Mouse (Mus musculus) neural tube, embryonic 14.5 days (tissue): Measurements from ENCODE around the gene Angptl7. TPM values are rescaled to one million over a fixed set of nuclear protein-coding genes. Genes with fewer than 3 reads are reported as not detected.

ENCODE experiments used
- ATAC-seq: fragments of 200-750 bp; cut with Nextera tagmentation; 2 replicates; pipeline ENCODE4 v1.8.0; 2017; ENCODE audit warnings: low read depth, mild to moderate bottlenecking, moderate TSS enrichment, moderate library complexity
- H3K27ac ChIP-seq: fragments of 300-500 bp; sonication (generic); 2 replicates; pipeline ENCODE4 v1.5.1; 2014; ENCODE audit warnings: low read depth, mild to moderate bottlenecking, control low read depth, low read length, moderate library complexity, mixed read lengths
- H3K27me3 ChIP-seq: fragments of 300-500 bp; sonication (generic); 2 replicates; pipeline ENCODE4 v1.6.1; 2014; ENCODE audit warnings: low read length; ENCODE audit not compliant: control insufficient read depth, insufficient read depth
- H3K36me3 ChIP-seq: fragments of 300-500 bp; sonication (generic); 2 replicates; pipeline ENCODE4 v1.6.1; 2014; ENCODE audit warnings: low read length, mixed read lengths; ENCODE audit not compliant: control insufficient read depth, insufficient read depth
- H3K4me1 ChIP-seq: fragments of 300-500 bp; sonication (generic); 2 replicates; pipeline ENCODE4 v1.6.1; 2014; ENCODE audit warnings: low read length; ENCODE audit not compliant: control insufficient read depth, insufficient read depth
- H3K4me2 ChIP-seq: fragments of 300-500 bp; sonication (generic); 2 replicates; pipeline ENCODE4 v1.6.1; 2014; ENCODE audit warnings: mild to moderate bottlenecking, low read depth, low read length, control low read depth
- H3K4me3 ChIP-seq: fragments of 300-500 bp; sonication (generic); 2 replicates; pipeline ENCODE4 v1.5.1; 2014; ENCODE audit warnings: low read depth, low read length, control low read depth, mixed read lengths
- H3K9ac ChIP-seq: fragments of 300-500 bp; sonication (generic); replicated peaks from 2 replicates; pipeline ENCODE4 v1.6.1; 2014; ENCODE audit warnings: low read depth, mild to moderate bottlenecking, control low read depth, low read length, mixed read lengths
- H3K9me3 ChIP-seq: fragments of 300-500 bp; sonication (generic); 2 replicates; pipeline ENCODE4 v1.6.1; 2016; ENCODE audit warnings: low read length; ENCODE audit not compliant: control insufficient read depth
- WGBS: fragments of 180-500 bp; shearing (Covaris S2); extraction: QIAGEN DNeasy Blood & Tissue Kit; methylation state at CpG from one replicate; pipeline ENCODE4 v1.1.7; 2014; 5-methylcytosine and 5-hydroxymethylcytosine counted together
- polyA plus RNA-seq: library from polyadenylated mRNA; unstranded; fragments of >200 nt; fragmentation: Nextera tagmentation; extraction: Ambion mirVana; gene quantifications from 2 replicates; pipeline ENCODE4 v1.2.1, GENCODE M21; 2014

Gene Angptl7
- polyA plus RNA-seq, 1 experiment from 2014 or later, result 0.24 TPM

GRCm38 (mm10) chr4:148448179-148448852 lies 51.9 kb downstream of the Angptl7 start, which contains the start of gene Mtor:
Gene Mtor (plus strand): TSS chr4:148448611.
- H3K4me1 ChIP-seq, result peaks cover 16% of the 10 kb centered on the region
- H3K4me3 ChIP-seq, result peak within 1 kb of the TSS; percentile 94
- peaks cover 12% of the 10 kb centered on the region; the same call in 1 of the 2 replicates for H3K36me3 ChIP-seq
- peak; percentile 97 for ATAC-seq
- 0% methylated on average over 54 of the region's 56 CpGs for WGBS
- H3K4me2 ChIP-seq, result peak within 1 kb of the TSS; percentile 84
- peak within 1 kb of the TSS; percentile 87 for H3K9ac ChIP-seq
- peak within 1 kb of the TSS; percentile 79 for H3K27ac ChIP-seq
- no peaks in the 10 kb centered on the region for H3K9me3 ChIP-seq
- no peaks in the 10 kb centered on the region for H3K27me3 ChIP-seq

Other genes starting within 250 kb of the Angptl7 start
- 19.5 and 19.9 TPM in 2 replicates for gene Disp3, start 212.5 kb downstream of the Angptl7 start, polyA plus RNA-seq
- gene Ubiad1, start 55.7 kb downstream of the Angptl7 start, polyA plus RNA-seq, result 13.3 and 13.4 TPM in 2 replicates
- 33.0 and 33.7 TPM in 2 replicates for gene Mtor, start 51.8 kb downstream of the Angptl7 start, polyA plus RNA-seq
- 89.1 and 97.9 TPM in 2 replicates for gene Exosc10, start 58.0 kb upstream of the Angptl7 start, polyA plus RNA-seq
- 186 and 189 TPM in 2 replicates for gene Srm, start 91.0 kb upstream of the Angptl7 start, polyA plus RNA-seq
- gene Masp2, start 102.1 kb upstream of the Angptl7 start, polyA plus RNA-seq, result 0.64 and 1.8 TPM in 2 replicates
- gene Tardbp, start 126.6 kb upstream of the Angptl7 start, polyA plus RNA-seq, result 78.3 and 85.0 TPM in 2 replicates
- gene Gm572, start 142.9 kb upstream of the Angptl7 start, polyA plus RNA-seq, result not detected in 2 replicates